Comparison of ENCODE assay signal across 26 mouse cellular contexts in the genomic region with DNA sequence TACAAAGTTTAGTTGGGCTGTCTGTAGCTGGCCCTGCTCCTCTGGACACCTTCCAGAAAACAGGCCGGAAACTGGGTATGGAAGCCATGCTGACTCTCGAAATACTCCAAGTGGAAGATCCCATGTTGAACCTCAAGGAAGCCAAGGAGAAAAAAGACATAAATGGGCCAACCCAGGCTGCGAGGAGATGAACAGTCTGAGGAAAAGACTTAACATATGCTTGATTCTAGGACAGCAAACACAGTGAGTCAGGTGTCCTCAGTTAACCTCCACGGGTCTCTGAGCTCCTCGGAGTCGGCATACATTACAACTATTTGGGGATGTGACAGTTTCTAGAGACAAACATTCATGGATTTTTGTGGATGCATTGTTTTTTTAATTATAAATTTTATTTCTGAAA.
A peak's percentile ranks its signal among the peaks of the same experiment; 100 is the strongest.
DNase-seq lines count a peak whose midpoint lies in the region; ATAC-seq lines count a peak whose summit lies in the region.
"Had no signal": no experiment of that assay in that cellular context is flagged by ENCODE, and none has a peak within 500 bp of the region (broad histone marks: within the 10 kb centered on the region; RNA-seq: fewer than 3 reads in every experiment).

No protein-coding gene starts in this region.

- H3K27ac ChIP-seq in forebrain, embryonic 14.5 days (ENCODE audit: low read depth, low read length): no peak overlapping the region
- H3K27ac ChIP-seq: forebrain, embryonic 10.5 days; forebrain, embryonic 13.5 days; gastrocnemius, adult 2 months; heart, embryonic 15.5 days; hindbrain, embryonic 10.5 days; hindbrain, embryonic 13.5 days; intestine, embryonic 15.5 days had no signal

- 96% methylated on average over 6 of the region's 6 CpGs for WGBS in forebrain, embryonic 14.5 days

- no peaks in the 10 kb centered on the region for H3K9me3 ChIP-seq in forebrain, embryonic 14.5 days (replicated peaks; ENCODE audit: control insufficient read depth, low read length)
- H3K9me3 ChIP-seq: forebrain, embryonic 10.5 days; forebrain, embryonic 13.5 days; heart, embryonic 12.5 days; heart, embryonic 15.5 days; hindbrain, embryonic 10.5 days; hindbrain, embryonic 13.5 days; intestine, embryonic 15.5 days had no signal

- ATAC-seq in frontal cortex, adult (ENCODE audit: low TSS enrichment): peak; percentile 90; the same call in 1 of the 2 replicates
- ATAC-seq in forebrain, embryonic 14.5 days: no peak
- ATAC-seq: CD4-positive, CD25-positive, alpha-beta regulatory T cell, adult 4 months; forebrain, embryonic 13.5 days; hindbrain, embryonic 16.5 days; intestine, embryonic 15.5 days had no signal

- no peak for DNase-seq in frontal cortex, postnatal 25 days (ENCODE audit: low spot score in 2 of 2)
- DNase-seq in right cerebral cortex, adult 18-20 months: peak; percentile 52
- DNase-seq in right cerebral cortex, postnatal 4 days: no peak
- peak; percentile 65 for DNase-seq in brain, adult 2 months (ENCODE audit: low read depth, low spot score)
- DNase-seq in frontal cortex, postnatal 36 days (ENCODE audit: low spot score in 2 of 2): peak; percentile 11 to 23
- no peak for DNase-seq in forebrain, embryonic 14.5 days (ENCODE audit: low spot score)
- DNase-seq: adrenal gland, adult 2 months; adrenal gland, postnatal 14 days; cerebellum, adult 11-12 months; cerebellum, adult 8-10 months; gastrocnemius, adult 2 months; gastrocnemius, postnatal 14 days; heart, adult 18-20 months; heart, postnatal 10 days; heart, postnatal 36 days had no signal

- H3K36me3 ChIP-seq in forebrain, embryonic 14.5 days (ENCODE audit: control insufficient read depth, insufficient read depth, low read length): no peaks in the 10 kb centered on the region
- H3K36me3 ChIP-seq: forebrain, embryonic 10.5 days; heart, embryonic 12.5 days; heart, embryonic 15.5 days; hindbrain, embryonic 10.5 days; hindbrain, embryonic 13.5 days; intestine, embryonic 15.5 days had no signal

- no peak overlapping the region for H3K9ac ChIP-seq in forebrain, embryonic 14.5 days (ENCODE audit: low read length)
- H3K9ac ChIP-seq: forebrain, embryonic 13.5 days; forebrain, postnatal 0 days; heart, embryonic 12.5 days; heart, embryonic 15.5 days; hindbrain, embryonic 13.5 days; intestine, embryonic 15.5 days had no signal

- no peaks in the 10 kb centered on the region for H3K4me1 ChIP-seq in forebrain, embryonic 14.5 days (ENCODE audit: control insufficient read depth, insufficient read depth, low read length)
- H3K4me1 ChIP-seq: intestine, embryonic 15.5 days had no signal

- H3K4me2 ChIP-seq in forebrain, embryonic 14.5 days (ENCODE audit: low read length): no peak overlapping the region
- H3K4me2 ChIP-seq: forebrain, embryonic 13.5 days; heart, embryonic 12.5 days; heart, embryonic 15.5 days; hindbrain, embryonic 13.5 days; intestine, embryonic 15.5 days had no signal

- H3K4me3 ChIP-seq in forebrain, embryonic 14.5 days (ENCODE audit: low read depth, low read length): no peak overlapping the region
- H3K4me3 ChIP-seq: forebrain, embryonic 10.5 days; forebrain, embryonic 13.5 days; gastrocnemius, adult 2 months; heart, embryonic 12.5 days; heart, embryonic 15.5 days; hindbrain, embryonic 10.5 days; hindbrain, embryonic 13.5 days; intestine, embryonic 15.5 days had no signal

- no peaks in the 10 kb centered on the region for H3K27me3 ChIP-seq in forebrain, embryonic 14.5 days (replicated peaks; ENCODE audit: control insufficient read depth, insufficient read depth, low read length)
- H3K27me3 ChIP-seq: forebrain, embryonic 13.5 days; heart, embryonic 12.5 days; heart, embryonic 15.5 days; hindbrain, embryonic 13.5 days; intestine, embryonic 15.5 days had no signal

Comparison
In these comparisons a context has a peak if more than half of its experiments do, and no peak if none do; other contexts are left out.
1. DNase-seq: peak in right cerebral cortex, adult 18-20 months (single experiment), brain, adult 2 months (single experiment) and frontal cortex, postnatal 36 days (2 of 2); none in frontal cortex, postnatal 25 days (0 of 2), right cerebral cortex, postnatal 4 days (single experiment) and forebrain, embryonic 14.5 days (single experiment).